In the genomic region with DNA sequence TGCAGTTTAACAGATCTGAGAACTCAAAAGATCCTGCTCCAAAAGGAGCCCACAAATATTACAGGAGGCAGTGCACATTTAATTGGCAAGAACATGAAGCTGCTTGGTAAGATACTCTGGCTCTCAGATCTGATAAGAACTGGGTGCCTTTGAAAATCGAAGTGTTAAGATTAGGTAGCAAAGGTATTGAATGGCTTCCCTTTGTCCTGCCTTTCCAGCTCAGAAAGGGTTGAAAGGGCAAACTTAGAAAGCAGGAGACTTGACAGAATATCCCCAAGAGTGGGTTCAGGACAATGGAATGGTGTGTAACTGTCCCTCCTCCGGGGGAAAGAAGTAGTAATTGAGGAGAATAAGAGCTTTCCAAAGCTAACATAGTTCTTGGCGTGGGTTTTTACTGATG, we compare ENCODE assay signal across 26 mouse cellular contexts.
DNase-seq lines count a peak whose midpoint lies in the region; ATAC-seq and TF ChIP-seq lines count a peak whose summit lies in the region.
"Had no signal": no experiment of that assay in that cellular context is flagged by ENCODE, and none has a peak within 500 bp of the region (broad histone marks: within the 10 kb centered on the region; RNA-seq: fewer than 3 reads in every experiment).

No protein-coding gene starts in this region.

- no peaks in the 10 kb centered on the region for H3K36me3 ChIP-seq in forebrain, embryonic 13.5 days (ENCODE audit: poor library complexity, severe bottlenecking)
- no peaks in the 10 kb centered on the region for H3K36me3 ChIP-seq in forebrain, embryonic 12.5 days (replicated peaks)
- no peaks in the 10 kb centered on the region for H3K36me3 ChIP-seq in midbrain, embryonic 15.5 days (replicated peaks)
- H3K36me3 ChIP-seq in midbrain, embryonic 11.5 days (ENCODE audit: control insufficient read depth, insufficient read depth, low read length), result no peaks in the 10 kb centered on the region
- H3K36me3 ChIP-seq: embryonic facial prominence, embryonic 13.5 days; embryonic facial prominence, embryonic 15.5 days; forebrain, embryonic 10.5 days; G1E had no signal

- no peaks in the 10 kb centered on the region for H3K9me3 ChIP-seq in forebrain, embryonic 13.5 days (replicated peaks)
- no peaks in the 10 kb centered on the region for H3K9me3 ChIP-seq in forebrain, embryonic 12.5 days
- H3K9me3 ChIP-seq in midbrain, embryonic 15.5 days, result no peaks in the 10 kb centered on the region
- no peaks in the 10 kb centered on the region for H3K9me3 ChIP-seq in midbrain, embryonic 11.5 days (ENCODE audit: control insufficient read depth, low read length)
- H3K9me3 ChIP-seq: embryonic facial prominence, embryonic 13.5 days; embryonic facial prominence, embryonic 15.5 days; forebrain, embryonic 10.5 days; G1E had no signal

- no peak for TF ChIP-seq CTCF in brain, embryonic 14.5 days (IDR thresholded peaks at IDR 0.05; ENCODE audit: borderline replicate concordance, extremely low read depth, insufficient read depth, insufficient read length)

- H3K4me2 ChIP-seq in forebrain, embryonic 13.5 days, result no peak overlapping the region
- H3K4me2 ChIP-seq in forebrain, embryonic 12.5 days, result no peak overlapping the region
- H3K4me2 ChIP-seq in midbrain, embryonic 15.5 days, result no peak overlapping the region
- H3K4me2 ChIP-seq in midbrain, embryonic 11.5 days, result no peak overlapping the region
- H3K4me2 ChIP-seq: embryonic facial prominence, embryonic 13.5 days; embryonic facial prominence, embryonic 15.5 days had no signal

- no peaks in the 10 kb centered on the region for H3K27me3 ChIP-seq in forebrain, embryonic 13.5 days
- no peaks in the 10 kb centered on the region for H3K27me3 ChIP-seq in forebrain, embryonic 12.5 days
- H3K27me3 ChIP-seq in midbrain, embryonic 15.5 days (replicated peaks), result no peaks in the 10 kb centered on the region
- H3K27me3 ChIP-seq in midbrain, embryonic 11.5 days (ENCODE audit: control insufficient read depth, insufficient read depth, low read length), result no peaks in the 10 kb centered on the region
- H3K27me3 ChIP-seq: CH12.LX; embryonic facial prominence, embryonic 13.5 days; embryonic facial prominence, embryonic 15.5 days; Patski had no signal

- DNase-seq in midbrain, embryonic 11.5 days (ENCODE audit: low spot score, missing footprints), result no peak
- DNase-seq in brain, embryonic 14.5 days (ENCODE audit: low read depth), result peak; percentile 65
- DNase-seq: adrenal gland, adult 8-10 months; adrenal gland, postnatal 14 days; adrenal gland, postnatal 36 days; B cell, adult 2 months; cerebellum, adult 11 months; cerebellum, adult 18-20 months; cerebellum, adult 8-10 months; cerebellum, adult 9-11 months; cerebellum, postnatal 14 days; cerebellum, postnatal 36 days; embryo, embryonic 11 days had no signal

- no peaks in the 10 kb centered on the region for H3K4me1 ChIP-seq in forebrain, embryonic 13.5 days
- H3K4me1 ChIP-seq in forebrain, embryonic 12.5 days, result no peaks in the 10 kb centered on the region
- H3K4me1 ChIP-seq in midbrain, embryonic 15.5 days, result no peaks in the 10 kb centered on the region
- no peaks in the 10 kb centered on the region for H3K4me1 ChIP-seq in midbrain, embryonic 11.5 days (ENCODE audit: control insufficient read depth, insufficient read depth, low read length)
- H3K4me1 ChIP-seq: embryonic facial prominence, embryonic 13.5 days; embryonic facial prominence, embryonic 15.5 days; forebrain, embryonic 10.5 days had no signal

- no peak overlapping the region for H3K9ac ChIP-seq in forebrain, embryonic 13.5 days
- H3K9ac ChIP-seq in forebrain, embryonic 12.5 days, result no peak overlapping the region
- H3K9ac ChIP-seq in midbrain, embryonic 15.5 days, result no peak overlapping the region
- H3K9ac ChIP-seq in midbrain, embryonic 11.5 days (ENCODE audit: low read length), result no peak overlapping the region
- H3K9ac ChIP-seq: embryonic facial prominence, embryonic 13.5 days; embryonic facial prominence, embryonic 15.5 days had no signal

- ATAC-seq in forebrain, embryonic 13.5 days, result peak; percentile 36; the same call in 1 of the 2 replicates
- ATAC-seq in forebrain, embryonic 12.5 days (ENCODE audit: low FRiP score), result no peak
- ATAC-seq in midbrain, embryonic 15.5 days (replicated peaks), result peak; percentile 67
- ATAC-seq in midbrain, embryonic 11.5 days (ENCODE audit: low FRiP score), result no peak
- ATAC-seq: activated CD4-positive, CD25-positive, alpha-beta regulatory T cell, adult 4 months; CD4-positive, CD25-positive, alpha-beta regulatory T cell, adult 4 months; forebrain, embryonic 16.5 days; Patski had no signal

- no peak overlapping the region for H3K27ac ChIP-seq in forebrain, embryonic 13.5 days
- no peak overlapping the region for H3K27ac ChIP-seq in forebrain, embryonic 12.5 days
- H3K27ac ChIP-seq in midbrain, embryonic 15.5 days, result no peak overlapping the region
- no peak overlapping the region for H3K27ac ChIP-seq in midbrain, embryonic 11.5 days (ENCODE audit: low read depth, low read length)
- H3K27ac ChIP-seq: embryonic facial prominence, embryonic 13.5 days; embryonic facial prominence, embryonic 15.5 days; forebrain, embryonic 10.5 days had no signal

- H3K4me3 ChIP-seq in forebrain, embryonic 13.5 days, result no peak overlapping the region
- no peak overlapping the region for H3K4me3 ChIP-seq in forebrain, embryonic 12.5 days (replicated peaks)
- H3K4me3 ChIP-seq in midbrain, embryonic 15.5 days, result no peak overlapping the region
- H3K4me3 ChIP-seq in midbrain, embryonic 11.5 days (ENCODE audit: low read depth, low read length), result no peak overlapping the region
- H3K4me3 ChIP-seq: embryonic facial prominence, embryonic 13.5 days; embryonic facial prominence, embryonic 15.5 days; erythroblast, embryonic 14.5 days; forebrain, embryonic 10.5 days had no signal

- 34% methylated on average over 3 of the region's 3 CpGs for WGBS in forebrain, embryonic 13.5 days
- 58% methylated on average over 3 of the region's 3 CpGs for WGBS in forebrain, embryonic 12.5 days
- WGBS in midbrain, embryonic 15.5 days, result 47% methylated on average over 3 of the region's 3 CpGs
- WGBS in midbrain, embryonic 11.5 days, result 53% methylated on average over 3 of the region's 3 CpGs

- no peak for TF ChIP-seq POLR2A in brain, embryonic 14.5 days (IDR thresholded peaks at IDR 0.05; ENCODE audit: borderline replicate concordance, extremely low read depth, insufficient read depth, insufficient read length, poor library complexity, severe bottlenecking)

Comparison
In these comparisons a context has a peak if more than half of its experiments do, and no peak if none do; other contexts are left out.
1. ATAC-seq: peak in forebrain, embryonic 13.5 days (single experiment) and midbrain, embryonic 15.5 days (single experiment); none in forebrain, embryonic 12.5 days (single experiment) and midbrain, embryonic 11.5 days (single experiment).